Mouse (Mus musculus): ENCODE measurements around the gene Cd22. TPM values are rescaled to one million over a fixed set of nuclear protein-coding genes. Genes with fewer than 3 reads are reported as not detected.

The Cd22 gene
- polyA plus RNA-seq, 1 experiment from 2014 or later: not detected

DNA sequence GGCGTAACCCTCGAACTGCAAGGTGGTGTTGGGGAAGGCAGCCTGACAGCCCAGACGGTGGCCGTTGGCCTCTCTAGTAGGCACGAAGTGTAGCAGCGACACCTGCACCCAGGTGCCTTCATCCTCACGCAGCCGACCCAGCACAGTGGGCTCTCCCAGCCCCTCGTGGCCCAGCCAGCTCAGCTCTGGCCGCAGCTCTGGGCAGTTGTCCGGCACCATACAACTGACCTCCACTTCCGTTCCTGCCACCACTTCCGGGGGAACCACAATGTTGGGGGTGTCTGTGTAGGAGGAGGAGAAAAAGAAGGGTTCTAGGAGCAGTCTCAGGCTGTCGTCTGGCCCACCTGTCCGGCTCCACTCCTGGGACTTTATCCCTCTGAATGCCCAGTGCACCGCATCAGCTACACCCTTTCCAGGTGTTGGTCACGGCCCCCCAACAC is 28.9 kb upstream of the Cd22 start:
- H3K9ac ChIP-seq (replicated peaks; ENCODE audit: low read depth, low read length): no peak overlapping the region
- peak overlapping the region; percentile 20; the same call in 1 of the 2 replicates for H3K4me3 ChIP-seq (ENCODE audit: low read depth, low read length)
- ATAC-seq (ENCODE audit: low read depth): 0 out of 2 replicates have a peak, but pooled peaks have one; percentile 9
- H3K27ac ChIP-seq (ENCODE audit: low read depth, low read length): no peak overlapping the region
- peaks cover 5% of the 10 kb centered on the region for H3K4me1 ChIP-seq (ENCODE audit: control insufficient read depth, insufficient read depth, low read length)
- H3K9me3 ChIP-seq (ENCODE audit: control insufficient read depth, low read length): no peaks in the 10 kb centered on the region
- no peaks in the 10 kb centered on the region for H3K36me3 ChIP-seq (ENCODE audit: control insufficient read depth, insufficient read depth, low read length)
- no peaks in the 10 kb centered on the region for H3K27me3 ChIP-seq (ENCODE audit: control insufficient read depth, insufficient read depth, low read length)
- H3K4me2 ChIP-seq (ENCODE audit: low read depth, low read length): peak overlapping the region; percentile 43
- 26% methylated on average over 17 of the region's 17 CpGs for WGBS

DNA sequence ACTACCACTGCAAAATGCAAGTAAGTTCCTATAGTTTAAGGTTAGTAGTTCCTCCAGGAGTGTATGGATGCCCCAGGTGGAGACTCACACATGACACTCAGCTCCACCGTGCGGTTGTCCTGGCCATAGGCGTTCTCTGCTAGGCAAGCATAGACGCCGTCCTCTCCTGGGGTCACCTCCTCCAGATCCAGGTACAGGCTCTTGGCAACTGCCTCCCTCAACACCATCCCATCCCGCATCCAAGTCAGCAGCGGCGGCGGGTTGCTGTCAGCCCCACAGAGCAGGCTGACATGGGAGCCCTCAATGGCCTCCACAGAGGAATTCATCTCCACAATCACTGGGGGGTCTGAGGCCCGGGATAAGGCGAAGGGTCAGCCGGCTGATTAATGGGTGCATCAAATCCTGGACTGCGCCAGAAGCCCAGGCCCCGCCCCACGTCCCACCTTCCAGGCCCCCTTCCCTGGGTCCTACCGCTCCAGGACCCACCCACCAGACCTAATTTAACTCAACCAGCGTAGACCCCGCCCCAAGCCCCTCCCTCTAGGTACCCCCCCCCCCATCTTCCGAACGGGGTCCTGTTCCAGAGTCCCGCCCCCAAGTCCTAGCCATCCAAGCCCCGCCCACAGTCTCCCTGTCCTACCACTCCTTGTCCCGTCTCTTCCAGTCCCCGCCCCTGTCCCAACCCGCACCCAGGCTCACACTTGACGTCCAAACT is 28.3 kb upstream of the Cd22 start:
- peak overlapping the region; percentile 20 for H3K4me3 ChIP-seq (ENCODE audit: low read depth, low read length)
- no peaks in the 10 kb centered on the region for H3K36me3 ChIP-seq (ENCODE audit: control insufficient read depth, insufficient read depth, low read length)
- H3K4me2 ChIP-seq (ENCODE audit: low read depth, low read length): peak overlapping the region; percentile 43
- ATAC-seq (ENCODE audit: low read depth): peak; percentile 44; the same call in 1 of the 2 replicates
- no peaks in the 10 kb centered on the region for H3K9me3 ChIP-seq (ENCODE audit: control insufficient read depth, low read length)
- peaks cover 5% of the 10 kb centered on the region for H3K4me1 ChIP-seq (ENCODE audit: control insufficient read depth, insufficient read depth, low read length)
- peak overlapping the region; percentile 26; the same call in 1 of the 2 replicates for H3K9ac ChIP-seq (replicated peaks; ENCODE audit: low read depth, low read length)
- H3K27me3 ChIP-seq (ENCODE audit: control insufficient read depth, insufficient read depth, low read length): no peaks in the 10 kb centered on the region
- 2% methylated on average over 25 of the region's 26 CpGs for WGBS
- H3K27ac ChIP-seq (ENCODE audit: low read depth, low read length): no peak overlapping the region

DNA sequence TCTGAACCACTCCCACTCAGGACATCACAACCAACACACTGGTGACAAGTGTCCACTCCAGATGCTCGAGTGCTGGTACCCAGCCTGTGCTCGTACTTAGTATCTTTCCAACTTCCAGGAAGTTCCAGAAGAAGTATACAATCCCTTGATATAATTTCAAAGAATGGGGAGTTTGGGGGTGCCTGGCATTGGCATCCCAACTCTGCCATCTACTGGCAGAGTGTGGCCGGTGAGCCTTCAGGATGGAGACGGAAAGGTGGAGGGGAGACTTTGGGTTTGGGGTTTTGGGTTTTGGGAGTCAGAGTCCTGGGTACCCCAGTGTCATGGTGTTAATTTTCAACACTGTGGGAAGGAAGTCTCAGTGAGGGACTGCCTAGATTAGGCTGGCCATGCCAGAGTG is 23.9 kb upstream of the Cd22 start:
- WGBS: 62% methylated on average over 4 of the region's 4 CpGs

DNA sequence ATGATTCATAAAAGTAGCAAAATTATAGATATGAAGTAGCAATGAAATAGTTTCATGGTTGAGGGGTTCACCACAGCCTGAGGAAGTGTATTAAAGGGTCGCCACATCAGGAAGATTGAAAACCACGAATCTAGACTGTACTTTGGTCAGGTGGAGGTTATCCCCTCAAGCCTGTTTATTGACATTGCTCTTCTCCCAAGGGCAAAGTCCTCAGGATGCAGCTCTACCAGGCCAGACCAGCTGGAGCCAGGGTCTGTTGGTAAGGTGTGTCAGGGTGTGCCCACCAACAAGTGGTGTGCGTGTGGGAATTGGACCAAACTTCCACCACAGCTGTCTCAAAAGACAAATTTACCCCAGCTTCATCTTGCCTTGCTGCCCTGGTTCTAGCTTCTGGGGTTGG is 15.1 kb upstream of the Cd22 start:
- Histone ChIP-seq H3K9me3 (ENCODE audit: control insufficient read depth, low read length) (no peaks in the 10 kb centered on the region), H3K9ac (replicated peaks; ENCODE audit: low read depth, low read length) (no peak overlapping the region), H3K4me3 (ENCODE audit: low read depth, low read length) (no peak overlapping the region), H3K4me2 (ENCODE audit: low read depth, low read length) (no peak overlapping the region), H3K27ac (ENCODE audit: low read depth, low read length) (no peak overlapping the region), H3K36me3 (ENCODE audit: control insufficient read depth, insufficient read depth, low read length) (no peaks in the 10 kb centered on the region), H3K4me1 (ENCODE audit: control insufficient read depth, insufficient read depth, low read length) (no peaks in the 10 kb centered on the region), H3K27me3 (ENCODE audit: control insufficient read depth, insufficient read depth, low read length) (no peaks in the 10 kb centered on the region)
- WGBS: 96% methylated on average over 3 of the region's 3 CpGs
- no peak for ATAC-seq (ENCODE audit: low read depth)

More for the DNA sequence above, 23.9 kb upstream of the Cd22 start:
- Histone ChIP-seq H3K4me2 (ENCODE audit: low read depth, low read length) (no peak overlapping the region), H3K9me3 (ENCODE audit: control insufficient read depth, low read length) (no peaks in the 10 kb centered on the region), H3K4me3 (ENCODE audit: low read depth, low read length) (no peak overlapping the region), H3K9ac (replicated peaks; ENCODE audit: low read depth, low read length) (no peak overlapping the region), H3K27me3 (ENCODE audit: control insufficient read depth, insufficient read depth, low read length) (no peaks in the 10 kb centered on the region), H3K27ac (ENCODE audit: low read depth, low read length) (no peak overlapping the region), H3K36me3 (ENCODE audit: control insufficient read depth, insufficient read depth, low read length) (no peaks in the 10 kb centered on the region), H3K4me1 (ENCODE audit: control insufficient read depth, insufficient read depth, low read length) (peaks cover 5% of the 10 kb centered on the region)
- no peak for ATAC-seq (ENCODE audit: low read depth)

DNA sequence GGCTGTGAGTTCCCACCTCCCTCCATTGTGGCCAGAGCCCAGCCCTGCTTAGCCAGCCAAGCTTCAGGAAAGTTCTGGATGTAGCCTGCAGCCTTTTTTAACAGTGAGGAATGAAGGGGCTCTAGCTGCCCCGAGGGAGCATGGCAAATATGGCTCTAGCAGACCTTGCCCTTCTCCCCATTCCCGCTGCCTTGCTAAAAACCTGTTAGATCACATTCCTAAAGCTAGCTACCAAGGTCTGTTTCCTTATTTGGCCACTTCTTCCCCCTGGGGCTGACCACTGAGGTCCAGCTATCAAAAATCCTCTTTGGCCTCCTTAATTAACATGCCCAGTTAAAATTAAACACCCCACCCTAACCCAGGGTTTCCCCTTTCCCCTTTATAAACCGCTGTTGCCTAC is 12.4 kb upstream of the Cd22 start:
- Histone ChIP-seq H3K4me2 (ENCODE audit: low read depth, low read length) (no peak overlapping the region), H3K36me3 (ENCODE audit: control insufficient read depth, insufficient read depth, low read length) (no peaks in the 10 kb centered on the region), H3K27ac (ENCODE audit: low read depth, low read length) (no peak overlapping the region), H3K9me3 (ENCODE audit: control insufficient read depth, low read length) (no peaks in the 10 kb centered on the region), H3K27me3 (ENCODE audit: control insufficient read depth, insufficient read depth, low read length) (no peaks in the 10 kb centered on the region), H3K4me3 (ENCODE audit: low read depth, low read length) (no peak overlapping the region), H3K9ac (replicated peaks; ENCODE audit: low read depth, low read length) (no peak overlapping the region), H3K4me1 (ENCODE audit: control insufficient read depth, insufficient read depth, low read length) (no peaks in the 10 kb centered on the region)
- WGBS: 67% methylated on average over 3 of the region's 3 CpGs
- ATAC-seq (ENCODE audit: low read depth): no peak

DNA sequence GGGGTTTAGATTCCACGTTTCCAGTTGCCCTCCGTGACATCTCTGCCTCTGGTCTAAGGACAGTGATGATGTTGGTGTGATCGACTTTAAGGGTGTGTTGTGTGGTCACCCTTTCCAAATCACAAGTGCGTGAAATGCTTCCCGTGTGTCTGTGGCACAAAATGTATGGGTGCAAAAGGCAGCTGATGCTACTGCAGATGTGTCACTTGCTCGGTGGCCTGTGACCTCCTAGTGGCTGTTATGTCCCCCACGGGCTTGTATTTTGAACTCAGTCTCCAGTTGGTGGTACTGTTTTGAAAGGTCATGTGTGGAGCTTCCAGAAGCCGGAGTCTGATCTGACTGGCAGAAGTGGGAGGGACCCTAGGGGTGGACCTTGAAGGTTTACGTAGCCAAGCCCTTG is 11.6 kb upstream of the Cd22 start:
- no peak overlapping the region for H3K9ac ChIP-seq (replicated peaks; ENCODE audit: low read depth, low read length)
- no peaks in the 10 kb centered on the region for H3K27me3 ChIP-seq (ENCODE audit: control insufficient read depth, insufficient read depth, low read length)
- H3K4me1 ChIP-seq (ENCODE audit: control insufficient read depth, insufficient read depth, low read length): no peaks in the 10 kb centered on the region
- H3K36me3 ChIP-seq (ENCODE audit: control insufficient read depth, insufficient read depth, low read length): no peaks in the 10 kb centered on the region
- H3K9me3 ChIP-seq (ENCODE audit: control insufficient read depth, low read length): no peaks in the 10 kb centered on the region
- no peak for ATAC-seq (ENCODE audit: low read depth)
- no peak overlapping the region for H3K27ac ChIP-seq (ENCODE audit: low read depth, low read length)
- WGBS: 85% methylated on average over 9 of the region's 9 CpGs
- H3K4me3 ChIP-seq (ENCODE audit: low read depth, low read length): no peak overlapping the region
- H3K4me2 ChIP-seq (ENCODE audit: low read depth, low read length): no peak overlapping the region

DNA sequence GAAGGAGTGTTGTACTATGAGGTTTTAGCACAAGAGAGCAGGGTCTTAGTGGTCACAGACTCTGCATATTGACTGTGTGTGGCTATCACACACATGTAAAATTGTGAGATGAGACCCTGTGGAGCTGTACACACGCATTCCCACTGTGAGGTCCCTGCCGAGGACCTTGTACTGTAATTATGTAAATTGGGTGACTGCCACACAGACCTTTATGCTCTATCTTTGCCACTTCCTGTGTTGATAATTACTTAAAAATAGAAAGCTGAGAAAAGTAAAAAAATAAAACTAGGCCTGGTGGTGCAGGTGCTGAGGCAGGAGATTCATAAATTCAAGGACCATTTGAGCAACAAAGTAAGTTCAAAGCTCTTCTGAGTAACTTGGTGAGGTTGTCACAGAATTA is 10.5 kb upstream of the Cd22 start:
- Histone ChIP-seq H3K9ac (replicated peaks; ENCODE audit: low read depth, low read length) (no peak overlapping the region), H3K4me1 (ENCODE audit: control insufficient read depth, insufficient read depth, low read length) (no peaks in the 10 kb centered on the region), H3K4me2 (ENCODE audit: low read depth, low read length) (no peak overlapping the region), H3K27ac (ENCODE audit: low read depth, low read length) (no peak overlapping the region), H3K36me3 (ENCODE audit: control insufficient read depth, insufficient read depth, low read length) (no peaks in the 10 kb centered on the region), H3K27me3 (ENCODE audit: control insufficient read depth, insufficient read depth, low read length) (no peaks in the 10 kb centered on the region), H3K4me3 (ENCODE audit: low read depth, low read length) (no peak overlapping the region), H3K9me3 (ENCODE audit: control insufficient read depth, low read length) (no peaks in the 10 kb centered on the region)
- ATAC-seq (ENCODE audit: low read depth): no peak
- WGBS: 72% methylated on average over 2 of the region's 2 CpGs

DNA sequence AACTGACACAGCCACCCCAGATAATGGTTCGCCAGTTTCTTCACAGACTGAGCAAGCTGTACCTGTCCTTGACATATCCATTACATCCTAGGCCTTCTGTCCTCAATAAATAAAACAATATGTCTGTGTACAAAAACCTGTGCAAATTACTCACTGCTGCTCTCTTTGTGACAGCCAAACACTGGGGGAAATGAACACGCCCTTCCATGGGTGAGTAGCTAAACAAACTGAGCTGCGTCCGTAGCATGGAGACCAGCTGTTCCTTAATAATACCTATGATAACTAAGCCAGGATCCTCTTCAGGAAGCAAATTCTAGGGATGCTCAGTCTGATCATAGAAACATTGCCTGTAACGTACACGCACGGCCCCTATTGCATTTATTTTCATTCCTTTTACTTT is 8.6 kb upstream of the Cd22 start:
- Histone ChIP-seq H3K27ac (ENCODE audit: low read depth, low read length) (no peak overlapping the region), H3K27me3 (ENCODE audit: control insufficient read depth, insufficient read depth, low read length) (no peaks in the 10 kb centered on the region), H3K9ac (replicated peaks; ENCODE audit: low read depth, low read length) (no peak overlapping the region), H3K4me1 (ENCODE audit: control insufficient read depth, insufficient read depth, low read length) (no peaks in the 10 kb centered on the region), H3K36me3 (ENCODE audit: control insufficient read depth, insufficient read depth, low read length) (no peaks in the 10 kb centered on the region), H3K9me3 (ENCODE audit: control insufficient read depth, low read length) (no peaks in the 10 kb centered on the region), H3K4me3 (ENCODE audit: low read depth, low read length) (no peak overlapping the region), H3K4me2 (ENCODE audit: low read depth, low read length) (no peak overlapping the region)
- no peak for ATAC-seq (ENCODE audit: low read depth)
- WGBS: 87% methylated on average over 7 of the region's 7 CpGs

DNA sequence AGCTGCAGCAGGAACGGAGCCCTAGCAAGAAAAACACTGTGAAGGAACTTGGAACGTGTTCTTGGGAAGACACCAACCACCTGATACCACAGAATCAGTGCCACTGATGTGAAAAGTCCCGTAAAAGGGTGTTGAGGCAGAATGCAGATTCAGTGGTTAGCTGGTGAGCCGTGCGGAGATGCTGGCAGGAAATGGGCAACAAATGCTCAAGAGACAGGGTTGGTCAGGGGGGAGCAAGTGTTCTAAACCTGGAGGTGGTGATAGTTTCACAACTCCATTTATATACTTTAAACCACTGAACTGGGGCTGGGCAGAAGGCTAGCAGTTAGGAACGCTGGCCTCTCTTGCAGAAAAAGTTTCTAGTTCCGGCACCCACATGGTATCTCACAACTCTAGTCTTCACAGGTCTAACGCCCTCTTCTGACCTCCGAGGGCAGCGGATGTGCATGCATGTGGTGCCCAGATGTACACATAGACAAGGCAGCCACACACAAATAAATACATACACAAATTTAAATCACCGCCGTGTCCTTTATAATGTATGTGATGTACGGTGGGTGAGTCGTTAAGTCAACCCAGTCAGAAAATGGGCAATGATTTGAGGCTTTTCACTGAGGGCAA is 7.5 kb upstream of the Cd22 start:
- no peak for ATAC-seq (ENCODE audit: low read depth)
- WGBS: 84% methylated on average over 14 of the region's 14 CpGs
- no peaks in the 10 kb centered on the region for H3K4me1 ChIP-seq (ENCODE audit: control insufficient read depth, insufficient read depth, low read length)

More for the DNA sequence above, 7.5 kb upstream of the Cd22 start:
- Histone ChIP-seq H3K4me2 (ENCODE audit: low read depth, low read length) (no peak overlapping the region), H3K9ac (replicated peaks; ENCODE audit: low read depth, low read length) (no peak overlapping the region), H3K9me3 (ENCODE audit: control insufficient read depth, low read length) (no peaks in the 10 kb centered on the region), H3K4me3 (ENCODE audit: low read depth, low read length) (no peak overlapping the region), H3K27ac (ENCODE audit: low read depth, low read length) (no peak overlapping the region), H3K27me3 (ENCODE audit: control insufficient read depth, insufficient read depth, low read length) (no peaks in the 10 kb centered on the region), H3K36me3 (ENCODE audit: control insufficient read depth, insufficient read depth, low read length) (no peaks in the 10 kb centered on the region)

All from neural tube, embryonic 14.5 days (tissue).